Mouse (Mus musculus): ENCODE results near the gene Foxn3. TPM values are rescaled to one million over a fixed set of nuclear protein-coding genes. Genes with fewer than 3 reads are reported as not detected.

The Foxn3 gene
- polyA plus RNA-seq, 1 experiment from 2014 or later, result 69.1 TPM

DNA sequence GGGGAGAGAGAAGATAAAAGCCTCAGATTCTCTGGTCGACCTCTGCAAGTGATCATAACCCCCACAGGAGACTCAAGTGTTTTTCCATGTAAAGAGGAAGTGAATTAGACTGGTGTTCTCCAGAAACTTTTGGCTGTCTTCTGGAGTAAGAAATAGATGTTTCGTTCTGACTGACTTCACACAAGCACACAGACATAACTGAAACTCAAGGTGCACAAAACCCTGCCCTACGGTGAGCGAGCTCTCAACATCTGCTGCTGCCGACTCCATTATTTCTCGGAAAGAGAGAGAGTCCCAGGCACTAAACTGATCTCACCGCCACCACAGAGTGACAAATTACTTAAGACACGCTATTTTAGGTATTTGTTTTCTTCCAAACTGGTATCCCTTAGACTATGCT, 237.2 kb downstream of the Foxn3 start:
- H3K4me3 ChIP-seq (ENCODE audit: low read depth, low read length), result no peak overlapping the region
- no peak overlapping the region for H3K27ac ChIP-seq (ENCODE audit: low read depth)
- DNase-seq (no peak), ATAC-seq (ENCODE audit: insufficient read depth) (no peak)
- no peaks in the 10 kb centered on the region for H3K36me3 ChIP-seq (ENCODE audit: insufficient read depth)
- no peak for TF ChIP-seq CTCF (IDR thresholded peaks at IDR 0.05; ENCODE audit: low read depth)
- no peaks in the 10 kb centered on the region for H3K27me3 ChIP-seq (ENCODE audit: insufficient read depth, low read length)
- no peak overlapping the region for H3K9ac ChIP-seq
- H3K4me2 ChIP-seq, result no peak overlapping the region
- no peaks in the 10 kb centered on the region for H3K9me3 ChIP-seq (ENCODE audit: low read depth, low read length)
- peaks cover 7% of the 10 kb centered on the region for H3K4me1 ChIP-seq (ENCODE audit: insufficient read depth)
- 35% methylated on average over 8 of the region's 8 CpGs for WGBS

DNA sequence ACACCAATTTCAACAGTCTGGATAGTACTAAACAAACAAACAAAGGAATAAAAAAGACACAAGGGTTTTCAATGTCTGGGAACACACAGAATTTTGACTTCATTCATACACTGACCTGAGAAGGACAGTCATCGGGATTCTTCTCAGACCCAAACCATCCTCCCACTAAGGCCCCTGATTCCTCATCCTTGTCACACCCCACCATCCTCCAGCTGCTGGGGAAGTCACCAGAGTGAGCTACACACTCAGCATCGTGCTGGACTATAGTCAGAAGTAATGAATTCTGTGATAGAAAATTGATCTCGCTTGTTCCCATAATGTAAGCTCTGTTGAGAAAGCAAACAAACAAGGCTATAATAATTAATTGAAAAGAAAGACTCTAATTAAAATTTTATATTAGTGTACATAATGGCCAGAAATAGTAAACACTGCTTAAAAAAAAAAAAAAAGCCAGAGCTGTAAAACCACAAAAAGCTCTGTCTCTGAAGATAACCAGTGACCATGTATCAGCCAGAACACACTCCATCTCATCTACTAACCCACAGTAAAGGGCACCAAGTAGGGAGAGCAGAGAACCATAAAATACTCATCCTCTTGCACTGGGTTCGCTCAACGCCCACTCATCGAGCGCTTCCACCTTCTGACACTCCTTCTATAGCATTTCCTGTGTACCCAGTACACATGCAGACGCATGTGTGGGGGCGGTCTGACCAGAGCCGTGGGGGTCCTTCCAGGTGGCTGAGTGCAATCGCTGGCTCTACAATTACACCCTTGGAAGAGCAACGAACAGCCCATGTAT, 241.6 kb downstream of the Foxn3 start:
- no peaks in the 10 kb centered on the region for H3K36me3 ChIP-seq (ENCODE audit: insufficient read depth)
- no peak overlapping the region for H3K4me2 ChIP-seq
- no peak for DNase-seq
- no peak overlapping the region for H3K4me3 ChIP-seq (ENCODE audit: low read depth, low read length)
- H3K27ac ChIP-seq (ENCODE audit: low read depth), result no peak overlapping the region
- no peaks in the 10 kb centered on the region for H3K9me3 ChIP-seq (ENCODE audit: low read depth, low read length)
- TF ChIP-seq CTCF (IDR thresholded peaks at IDR 0.05; ENCODE audit: low read depth), result no peak
- no peak overlapping the region for H3K9ac ChIP-seq
- no peak for ATAC-seq (ENCODE audit: insufficient read depth)
- H3K4me1 ChIP-seq (ENCODE audit: insufficient read depth), result no peaks in the 10 kb centered on the region
- 81% methylated on average over 12 of the region's 12 CpGs for WGBS
- no peaks in the 10 kb centered on the region for H3K27me3 ChIP-seq (ENCODE audit: insufficient read depth, low read length)

DNA sequence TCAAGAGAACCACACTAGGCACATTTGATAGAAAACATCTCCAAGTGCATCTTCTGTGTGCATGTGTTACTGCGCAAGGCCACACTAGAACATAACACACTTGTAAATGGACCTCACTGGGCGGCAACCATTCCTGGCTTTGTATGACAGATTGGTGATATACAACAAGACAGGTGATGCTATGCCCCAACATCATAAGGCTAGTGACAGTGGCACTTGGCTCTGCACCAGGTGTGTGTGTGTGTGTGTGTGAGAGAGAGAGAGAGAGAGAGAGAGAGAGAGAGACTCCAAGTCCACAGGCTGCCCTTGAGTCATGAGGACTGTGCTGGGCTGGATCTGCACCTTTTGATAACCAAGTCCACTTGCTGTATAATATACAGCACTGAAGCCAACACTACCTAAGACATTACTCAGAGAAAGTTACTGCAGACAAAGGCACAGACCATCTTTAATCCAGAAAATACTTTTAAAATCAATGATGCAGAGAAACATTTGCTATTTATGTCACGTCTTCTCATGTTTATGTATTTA, 242.4 kb downstream of the Foxn3 start:
- Histone ChIP-seq H3K9ac (no peak overlapping the region), H3K4me3 (ENCODE audit: low read depth, low read length) (no peak overlapping the region), H3K4me2 (no peak overlapping the region), H3K36me3 (ENCODE audit: insufficient read depth) (no peaks in the 10 kb centered on the region), H3K9me3 (ENCODE audit: low read depth, low read length) (no peaks in the 10 kb centered on the region), H3K4me1 (ENCODE audit: insufficient read depth) (no peaks in the 10 kb centered on the region), H3K27ac (ENCODE audit: low read depth) (no peak overlapping the region), H3K27me3 (ENCODE audit: insufficient read depth, low read length) (no peaks in the 10 kb centered on the region)
- 83% methylated on average over 3 of the region's 3 CpGs for WGBS
- DNase-seq (no peak), ATAC-seq (ENCODE audit: insufficient read depth) (no peak)
- no peak for TF ChIP-seq CTCF (IDR thresholded peaks at IDR 0.05; ENCODE audit: low read depth)

DNA sequence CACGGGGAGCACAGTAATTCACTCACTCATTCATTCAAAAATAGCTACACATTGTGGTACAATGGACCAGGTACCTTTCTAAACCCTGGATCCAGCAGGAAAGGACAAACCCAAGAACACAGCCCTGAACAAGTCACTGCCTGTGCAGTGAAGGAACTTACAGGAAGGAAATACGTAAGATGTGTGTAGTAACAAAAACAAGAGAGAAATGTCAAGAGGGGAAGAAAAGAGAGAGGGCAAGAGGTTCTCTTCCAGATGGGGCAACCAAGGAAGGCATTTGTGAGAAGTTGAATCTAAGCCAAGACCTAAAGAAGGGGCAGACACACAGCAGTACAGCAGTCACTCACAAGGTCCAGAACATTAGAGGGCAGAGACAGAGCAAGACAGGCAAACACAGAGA, 243.5 kb downstream of the Foxn3 start:
- no peak for TF ChIP-seq CTCF (IDR thresholded peaks at IDR 0.05; ENCODE audit: low read depth)
- Histone ChIP-seq H3K4me2 (no peak overlapping the region), H3K9ac (no peak overlapping the region), H3K9me3 (ENCODE audit: low read depth, low read length) (no peaks in the 10 kb centered on the region), H3K36me3 (ENCODE audit: insufficient read depth) (no peaks in the 10 kb centered on the region), H3K4me1 (ENCODE audit: insufficient read depth) (no peaks in the 10 kb centered on the region), H3K27me3 (ENCODE audit: insufficient read depth, low read length) (no peaks in the 10 kb centered on the region), H3K4me3 (ENCODE audit: low read depth, low read length) (no peak overlapping the region), H3K27ac (ENCODE audit: low read depth) (no peak overlapping the region)
- DNase-seq, result no peak
- ATAC-seq (ENCODE audit: insufficient read depth), result no peak
- WGBS, result 63% methylated on average over 2 of the region's 2 CpGs

DNA sequence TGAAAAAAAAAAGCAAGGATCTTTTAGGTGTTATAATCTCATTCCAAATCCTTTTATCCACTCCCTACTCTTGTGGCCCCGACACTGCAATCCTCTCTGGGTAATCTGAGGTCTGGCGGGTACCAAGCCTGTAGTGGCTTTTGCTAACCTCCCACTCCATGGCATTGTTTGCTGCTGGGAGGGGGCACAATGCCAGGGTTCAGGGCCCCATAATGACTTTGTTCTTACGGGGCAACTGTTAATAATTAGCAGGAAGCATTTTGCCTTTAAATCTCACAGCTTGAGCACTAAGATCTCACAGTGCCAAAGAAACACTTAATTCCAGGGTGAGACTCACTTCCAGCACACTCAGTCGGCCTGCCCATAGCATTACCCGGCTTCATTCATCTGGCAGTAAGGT, 244.2 kb downstream of the Foxn3 start:
- Histone ChIP-seq H3K27ac (ENCODE audit: low read depth) (no peak overlapping the region), H3K27me3 (ENCODE audit: insufficient read depth, low read length) (no peaks in the 10 kb centered on the region), H3K9ac (no peak overlapping the region), H3K36me3 (ENCODE audit: insufficient read depth) (no peaks in the 10 kb centered on the region), H3K4me3 (ENCODE audit: low read depth, low read length) (no peak overlapping the region), H3K4me2 (no peak overlapping the region), H3K9me3 (ENCODE audit: low read depth, low read length) (no peaks in the 10 kb centered on the region), H3K4me1 (ENCODE audit: insufficient read depth) (no peaks in the 10 kb centered on the region)
- no peak for ATAC-seq (ENCODE audit: insufficient read depth)
- TF ChIP-seq CTCF (IDR thresholded peaks at IDR 0.05; ENCODE audit: low read depth), result no peak
- no peak for DNase-seq
- WGBS, result 74% methylated on average over 5 of the region's 5 CpGs

DNA sequence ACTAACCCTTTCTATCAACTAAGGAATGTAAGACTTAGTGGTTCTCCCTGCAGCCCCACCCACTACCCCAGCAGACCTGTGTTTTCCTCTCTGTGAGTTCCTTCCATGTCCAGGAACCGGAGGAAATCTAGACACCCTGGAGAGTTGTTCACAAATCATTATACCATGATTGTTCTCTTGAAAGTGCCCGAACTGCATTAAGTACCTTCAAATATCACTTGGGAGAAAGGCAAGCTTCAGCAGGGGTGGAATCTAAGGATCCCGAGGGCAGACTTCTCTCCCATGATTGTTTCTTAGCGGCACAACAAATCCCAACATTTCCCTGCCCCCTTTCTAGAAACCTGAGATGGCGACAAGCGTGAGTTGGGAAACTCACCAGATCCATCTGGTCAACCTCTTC, 247.5 kb downstream of the Foxn3 start:
- Histone ChIP-seq H3K27me3 (ENCODE audit: insufficient read depth, low read length) (no peaks in the 10 kb centered on the region), H3K4me1 (ENCODE audit: insufficient read depth) (no peaks in the 10 kb centered on the region), H3K4me2 (no peak overlapping the region), H3K4me3 (ENCODE audit: low read depth, low read length) (no peak overlapping the region), H3K9me3 (ENCODE audit: low read depth, low read length) (no peaks in the 10 kb centered on the region), H3K36me3 (ENCODE audit: insufficient read depth) (no peaks in the 10 kb centered on the region), H3K27ac (ENCODE audit: low read depth) (no peak overlapping the region), H3K9ac (no peak overlapping the region)
- WGBS, result 85% methylated on average over 6 of the region's 6 CpGs
- ATAC-seq (ENCODE audit: insufficient read depth) (no peak), DNase-seq (no peak)
- TF ChIP-seq CTCF (IDR thresholded peaks at IDR 0.05; ENCODE audit: low read depth), result no peak

DNA sequence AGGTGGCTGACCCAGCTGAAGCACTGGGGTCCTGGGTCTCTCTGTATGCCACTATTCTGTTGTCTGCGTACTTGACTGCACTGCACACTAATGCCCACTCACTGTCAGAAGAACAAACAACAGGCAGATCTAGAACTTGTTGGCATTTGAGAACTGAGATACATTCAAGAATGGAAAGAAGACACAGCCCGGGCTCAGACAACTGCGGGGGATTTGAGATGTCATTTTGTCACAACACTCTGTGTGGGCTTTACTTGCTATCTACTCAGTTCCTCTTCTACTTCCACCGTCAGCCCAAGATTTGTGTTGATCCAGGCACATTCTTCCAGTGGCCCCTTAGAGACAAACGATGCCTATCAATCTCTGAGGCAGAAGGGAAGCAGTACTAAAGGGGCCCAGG, 248.6 kb downstream of the Foxn3 start:
- H3K27me3 ChIP-seq (ENCODE audit: insufficient read depth, low read length), result no peaks in the 10 kb centered on the region
- no peaks in the 10 kb centered on the region for H3K36me3 ChIP-seq (ENCODE audit: insufficient read depth)
- WGBS, result 69% methylated on average over 5 of the region's 5 CpGs
- no peaks in the 10 kb centered on the region for H3K9me3 ChIP-seq (ENCODE audit: low read depth, low read length)
- no peak for ATAC-seq (ENCODE audit: insufficient read depth)
- H3K4me1 ChIP-seq (ENCODE audit: insufficient read depth), result no peaks in the 10 kb centered on the region
- no peak overlapping the region for H3K9ac ChIP-seq
- H3K4me3 ChIP-seq (ENCODE audit: low read depth, low read length), result no peak overlapping the region
- no peak for TF ChIP-seq CTCF (IDR thresholded peaks at IDR 0.05; ENCODE audit: low read depth)
- no peak overlapping the region for H3K27ac ChIP-seq (ENCODE audit: low read depth)
- DNase-seq, result no peak
- H3K4me2 ChIP-seq, result no peak overlapping the region
